Mouse (Mus musculus): ENCODE results near the gene Maco1.

- TF ChIP-seq CTCF (IDR thresholded peaks at IDR 0.05; ENCODE audit: low read depth) = no peak
- no peak for TF ChIP-seq EP300 (optimal IDR thresholded peaks at IDR 0.05)
Observed at GRCm38 (mm10) chr4:134760281-134760680, 92.9 kb downstream of the Maco1 start.
